Mouse (Mus musculus) adrenal gland, adult 2 months (tissue): ENCODE measurements around the gene Tmigd3. TPM values are rescaled to one million over a fixed set of nuclear protein-coding genes. Genes with fewer than 3 reads are reported as not detected.

Experiments
- DNase-seq: peaks from one replicate; pipeline ENCODE4 v3.0.0; 2021
- polyA plus RNA-seq: library from polyadenylated mRNA; depleted of rRNA; stranded (reverse); fragments of >200 nt; gene quantifications from 2 replicates; pipeline ENCODE4 v1.2.3, GENCODE M21; 2012
- total RNA-seq, 2 experiments: library from RNA; stranded (reverse); gene quantifications; 2 replicates each; pipeline ENCODE4 v1.2.3; 2021

The Tmigd3 gene
- total and polyA plus RNA-seq, 3 experiments = not detected

DNA sequence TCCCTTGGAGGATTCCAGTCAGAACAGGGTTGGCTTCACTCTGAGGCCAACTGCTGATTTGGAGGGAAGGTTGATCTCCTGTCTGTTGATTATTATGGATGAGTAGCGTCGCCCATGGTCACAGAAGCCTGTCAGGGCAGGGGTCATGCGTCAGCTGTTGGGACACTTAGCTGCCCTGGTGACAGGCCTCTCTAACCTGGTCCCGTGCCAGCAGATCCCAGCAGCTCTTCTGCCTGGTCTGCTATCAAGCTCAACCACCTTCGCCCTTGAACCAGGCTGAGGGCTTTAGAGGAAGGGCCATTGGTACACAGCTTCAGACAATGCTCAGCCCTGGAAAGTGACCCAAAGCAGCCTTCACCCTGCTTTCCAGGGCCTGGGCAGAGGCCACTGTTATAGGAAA lies 5.3 kb downstream of the Tmigd3 start:
- DNase-seq = peak; percentile 87

- DNase-seq = no peak
These were observed 6.6 kb downstream of the Tmigd3 start for GRCm38 (mm10) chr3:105877252-105877803.

DNA sequence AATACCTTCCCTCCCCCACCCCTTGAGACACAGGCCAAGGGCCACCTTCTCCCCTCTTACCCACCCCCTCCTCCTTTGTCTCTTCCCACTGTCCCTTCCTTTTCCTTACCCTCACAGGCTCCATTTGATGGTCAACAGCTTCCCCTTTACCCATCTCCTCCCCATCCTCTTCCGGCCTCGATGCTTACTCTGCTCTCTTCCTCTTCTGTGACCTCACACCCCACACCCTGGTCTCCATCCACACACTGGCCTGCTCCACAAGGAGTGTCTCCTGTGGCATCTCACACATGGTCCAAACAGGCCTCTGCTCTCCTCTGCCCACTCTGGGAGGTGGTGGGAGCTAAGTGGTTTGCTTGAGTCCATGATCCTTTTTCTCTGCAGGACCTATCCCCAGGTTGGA lies 7.2 kb downstream of the Tmigd3 start:
- DNase-seq = no peak

DNA sequence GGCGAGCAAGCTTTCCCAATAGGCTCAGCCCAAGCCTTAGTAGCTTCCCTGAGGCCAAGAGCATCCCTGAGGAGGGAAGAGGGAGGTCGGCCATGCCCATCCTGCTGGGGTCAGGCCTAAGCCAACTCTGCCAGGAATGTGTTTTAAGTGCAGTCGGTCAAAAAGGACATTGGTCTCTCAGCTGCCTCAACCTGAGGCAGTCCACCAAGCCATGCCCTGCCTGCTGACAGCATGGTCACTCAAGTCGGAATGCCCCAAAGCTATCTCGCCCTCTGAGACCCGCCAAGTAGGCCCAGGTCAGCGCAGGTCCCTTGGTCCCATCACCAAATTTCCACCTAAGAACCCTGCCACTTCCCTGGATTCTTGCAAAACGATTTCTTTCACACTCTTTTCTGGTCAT lies 8.0 kb downstream of the Tmigd3 start:
- no peak for DNase-seq

DNA sequence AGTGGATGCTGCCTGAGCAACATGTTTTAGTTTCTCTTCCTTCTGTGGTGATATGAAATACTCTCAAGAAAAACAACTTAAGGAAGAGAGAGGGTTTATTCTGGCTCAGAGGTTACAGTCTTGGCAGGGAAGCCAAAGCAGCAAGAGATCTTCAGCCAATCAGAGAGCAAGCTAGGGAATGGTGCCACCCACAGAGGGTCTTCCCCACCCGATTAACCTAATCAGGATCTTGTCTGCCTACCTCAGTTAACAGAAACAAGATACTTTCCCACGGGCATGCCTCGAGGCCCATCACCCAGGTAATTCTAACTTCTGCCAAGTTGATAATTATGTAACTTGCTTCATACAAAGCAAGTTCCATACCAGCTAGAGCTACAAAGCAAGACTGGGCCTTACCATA lies 9.7 kb downstream of the Tmigd3 start:
- DNase-seq = no peak

GRCm38 (mm10) chr3:105882105-105882504 lies 11.4 kb downstream of the Tmigd3 start:
- DNase-seq = no peak

DNA sequence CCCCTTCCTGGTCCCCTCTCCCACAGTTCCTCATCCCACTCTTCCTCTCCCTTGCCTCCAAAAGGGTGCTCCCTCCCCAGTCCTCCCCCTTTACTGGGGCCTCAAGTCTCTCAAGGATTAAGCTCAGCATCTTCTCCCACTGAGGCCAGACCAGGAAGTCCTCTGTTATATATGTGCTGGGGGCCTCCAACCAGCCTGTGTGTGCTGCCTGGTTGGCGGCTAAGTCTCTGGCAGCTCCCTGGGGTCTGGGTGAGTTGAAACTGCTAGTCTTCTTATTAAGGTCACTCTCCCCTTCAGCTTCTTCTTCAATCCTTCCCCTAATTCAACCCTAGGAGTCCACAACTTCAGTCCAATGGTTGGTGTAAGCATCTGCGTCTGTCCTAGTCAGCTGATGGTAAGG lies 12.4 kb downstream of the Tmigd3 start:
- DNase-seq = no peak

GRCm38 (mm10) chr3:105888961-105889360 lies 18.3 kb downstream of the Tmigd3 start:
- DNase-seq = no peak

- no peak for DNase-seq
These were observed 19.5 kb downstream of the Tmigd3 start for GRCm38 (mm10) chr3:105890220-105890619.

- DNase-seq = no peak
These were observed 20.4 kb downstream of the Tmigd3 start for GRCm38 (mm10) chr3:105891141-105891540.

GRCm38 (mm10) chr3:105891760-105892571 lies 21.3 kb downstream of the Tmigd3 start:
- peak; percentile 44 for DNase-seq

DNA sequence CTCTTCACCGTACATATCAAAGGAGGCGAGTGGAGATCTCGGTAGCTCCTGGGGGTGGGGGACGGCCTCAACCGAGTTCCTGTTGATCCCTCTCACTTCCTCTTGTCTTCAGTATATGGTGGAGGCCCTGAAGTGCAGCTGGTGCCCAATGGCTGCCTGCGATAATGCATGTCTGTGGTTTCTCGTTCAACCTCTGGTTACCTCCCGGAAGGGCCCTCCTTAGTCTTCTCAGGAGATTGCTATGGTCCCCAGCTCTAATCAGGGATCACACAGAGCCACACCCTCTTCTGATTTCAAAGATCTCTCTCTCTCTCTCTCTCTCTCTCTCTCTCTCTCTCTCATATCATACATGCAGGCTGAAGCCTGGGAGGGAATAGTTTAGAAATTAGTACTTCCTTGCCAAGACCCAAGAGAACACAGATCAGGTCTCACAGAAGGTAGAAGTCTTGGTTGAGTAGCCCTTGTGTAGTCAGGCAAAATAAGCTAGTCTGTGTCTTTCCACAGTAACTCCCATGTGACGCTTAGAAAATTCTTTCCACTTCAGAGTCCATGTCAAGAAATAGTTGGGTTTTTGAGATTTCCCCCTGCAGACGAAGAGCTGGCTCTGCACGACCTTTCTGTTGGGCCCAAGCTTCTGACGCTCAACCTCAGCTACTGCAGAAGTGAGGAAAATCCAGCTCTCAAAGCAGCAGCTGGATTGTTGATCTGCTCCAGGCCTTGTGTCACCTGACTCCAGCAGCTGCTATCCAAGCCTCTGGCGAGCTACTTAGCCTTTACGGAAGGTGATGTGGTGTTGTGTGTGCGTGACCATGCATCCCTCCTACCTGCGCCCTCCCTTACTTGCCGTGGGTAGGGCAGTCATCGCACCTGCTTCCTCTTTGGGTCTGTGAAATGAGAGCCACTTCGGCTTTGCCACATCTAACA lies 22.1 kb downstream of the Tmigd3 start:
- DNase-seq = no peak

- peak; percentile 75 for DNase-seq
These were observed 23.3 kb downstream of the Tmigd3 start for GRCm38 (mm10) chr3:105893941-105894391.

DNA sequence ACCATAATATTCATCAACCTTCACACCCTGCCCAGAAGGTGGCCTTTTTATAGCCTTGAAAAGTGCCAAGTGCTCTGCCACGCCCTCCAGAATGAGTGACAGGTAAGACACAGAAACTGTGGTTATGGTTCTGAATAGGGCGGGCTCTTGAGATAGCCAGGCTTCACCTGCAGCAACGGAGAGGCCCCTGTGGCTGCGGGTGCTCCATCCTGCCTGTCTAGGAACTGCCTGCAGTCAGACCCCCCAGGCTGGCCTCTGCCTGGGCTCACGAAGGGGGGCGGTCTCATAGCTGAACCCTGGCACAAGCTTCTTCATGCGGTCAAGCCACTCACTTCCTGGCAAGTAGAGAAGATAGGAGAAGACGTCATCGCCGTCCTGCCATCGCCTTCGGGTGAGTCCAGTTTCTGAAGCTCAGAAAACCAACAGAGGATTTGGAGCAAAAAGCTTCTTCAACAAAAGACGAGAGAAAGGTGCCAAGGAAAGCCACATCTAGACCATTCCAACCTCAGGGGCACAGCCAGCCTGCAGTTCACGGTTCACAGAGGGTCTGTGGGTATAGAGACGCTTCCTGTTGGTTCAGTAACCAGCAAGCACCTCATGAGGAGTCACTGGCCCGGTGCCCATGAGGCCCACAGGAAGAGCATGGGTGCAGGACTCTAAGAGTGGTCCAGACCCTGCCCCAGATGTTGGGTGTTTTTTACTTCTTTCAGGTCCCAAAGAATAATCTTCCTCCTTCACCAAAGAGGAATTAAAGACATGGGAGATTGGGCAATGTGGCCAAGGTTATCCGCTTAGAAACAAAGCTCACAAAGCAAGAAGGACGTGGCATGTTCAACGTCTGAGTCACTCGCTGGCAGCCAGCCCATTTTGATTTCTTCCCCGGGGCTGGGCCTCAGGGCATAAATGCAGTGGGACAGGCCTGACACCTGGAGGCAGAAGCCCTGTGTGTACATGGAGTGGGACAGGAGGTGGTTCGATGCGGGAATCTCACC lies 24.2 kb downstream of the Tmigd3 start:
- DNase-seq = peak; percentile 98

DNA sequence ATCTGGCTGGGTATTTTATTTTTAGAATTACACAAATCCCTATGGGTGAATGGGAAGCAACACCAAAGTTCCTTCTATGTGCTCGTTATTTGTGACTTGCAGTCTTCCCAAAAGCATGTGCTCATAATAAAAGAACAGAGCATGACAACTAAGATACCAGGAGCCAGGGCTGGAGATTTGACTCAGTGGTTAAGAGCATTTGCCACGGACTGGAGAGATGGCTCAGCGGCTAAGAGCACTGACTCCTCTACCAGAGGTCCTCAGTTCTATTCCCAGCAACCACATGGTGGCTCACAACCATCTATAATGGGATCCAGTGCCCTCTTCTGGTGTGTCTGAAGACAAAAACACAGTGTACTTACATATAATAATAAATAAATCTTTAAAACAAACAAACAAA lies 26.1 kb downstream of the Tmigd3 start:
- no peak for DNase-seq

GRCm38 (mm10) chr3:105898325-105898724 lies 27.6 kb downstream of the Tmigd3 start:
- peak; percentile 51 for DNase-seq

DNA sequence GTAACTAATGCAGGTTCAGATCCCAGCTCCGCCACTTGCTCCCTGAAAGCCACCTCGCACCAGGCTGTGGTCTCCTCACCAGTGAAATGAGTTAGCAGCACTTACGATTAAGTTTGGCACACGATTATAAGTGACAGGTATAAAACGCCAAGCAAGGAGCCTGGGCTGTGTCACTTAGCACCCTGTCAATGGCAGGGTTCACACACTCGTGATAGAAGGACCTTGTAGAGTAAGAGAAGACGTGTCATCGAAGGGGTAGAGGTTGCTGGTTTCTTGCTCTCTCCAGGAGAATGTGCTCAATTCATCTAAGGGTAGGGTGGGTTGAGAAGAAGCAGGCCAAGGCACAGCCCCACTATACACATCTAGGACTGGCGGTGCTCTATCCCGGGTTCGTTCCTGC lies 28.2 kb downstream of the Tmigd3 start:
- DNase-seq = no peak

DNA sequence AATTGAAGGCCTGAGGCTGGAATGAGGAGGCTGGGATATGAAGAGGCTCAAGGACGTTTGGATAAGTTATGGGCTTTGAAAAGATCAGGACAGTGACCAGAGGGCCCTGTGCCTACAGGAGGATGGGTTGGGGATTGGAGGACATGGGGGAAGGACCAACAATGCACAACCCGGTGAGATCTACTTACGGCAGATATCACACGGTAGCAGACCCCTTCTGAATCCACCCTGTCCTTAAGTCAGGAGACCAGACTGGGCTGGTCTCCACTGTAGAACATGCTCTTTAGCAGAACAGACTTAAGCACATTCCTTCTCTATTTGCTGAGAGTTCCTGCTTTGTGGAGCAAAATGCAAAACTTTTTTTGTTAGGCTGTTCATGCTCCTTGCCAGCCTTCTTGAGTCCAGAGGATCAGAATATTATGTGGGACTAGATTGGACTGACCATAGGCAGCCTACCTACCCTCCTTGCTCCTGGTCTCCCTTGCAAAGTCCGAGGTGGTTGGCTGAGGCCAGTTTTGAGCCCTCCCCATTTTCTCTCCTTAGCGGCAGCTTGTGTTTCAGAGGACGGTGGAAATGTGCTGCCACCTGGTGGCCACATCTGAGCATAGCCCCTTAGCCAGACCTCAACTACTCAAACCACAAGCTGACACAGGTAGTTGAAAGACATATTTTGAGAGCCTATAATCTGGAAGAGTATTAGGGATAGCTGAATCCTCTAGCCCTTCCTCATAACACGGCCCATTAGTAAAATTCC lies 28.9 kb downstream of the Tmigd3 start:
- peak; percentile 84 for DNase-seq

GRCm38 (mm10) chr3:105900266-105900665 lies 29.6 kb downstream of the Tmigd3 start:
- no peak for DNase-seq

- no peak for DNase-seq
These were observed 30.0 kb downstream of the Tmigd3 start for GRCm38 (mm10) chr3:105900716-105901115.

DNA sequence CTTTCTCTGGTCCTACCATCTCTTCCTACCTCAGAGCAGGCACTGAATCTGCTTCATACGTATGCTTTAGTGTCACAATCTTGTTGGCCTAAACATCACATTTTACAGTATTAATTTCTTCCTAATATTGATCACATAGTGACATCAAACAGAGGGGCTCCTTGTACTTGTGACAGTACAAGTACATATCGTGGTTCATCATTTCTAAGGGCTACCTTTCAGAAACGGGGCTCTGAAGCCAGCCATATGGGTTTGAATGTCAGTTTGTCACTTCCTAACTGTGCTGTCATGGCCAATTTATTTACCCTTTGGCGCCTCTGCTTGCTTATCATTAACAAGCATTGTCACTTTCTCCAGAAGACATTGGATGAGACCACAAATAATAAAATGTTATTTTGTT lies 30.8 kb downstream of the Tmigd3 start:
- no peak for DNase-seq
